Mouse (Mus musculus) heart, embryonic 11.5 days (tissue): ENCODE results near the gene Rnh1. TPM values are rescaled to one million over a fixed set of nuclear protein-coding genes. Genes with fewer than 3 reads are reported as not detected.

Source experiments
- ATAC-seq: fragments of 200-750 bp; cut with Nextera tagmentation; replicated peaks from 2 replicates; pipeline ENCODE4 v1.8.0; 2017; ENCODE audit warnings: moderate library complexity; ENCODE audit not compliant: insufficient number of reproducible peaks, low FRiP score, low TSS enrichment
- H3K27ac ChIP-seq: fragments of 300-500 bp; sonication (generic); 2 replicates; pipeline ENCODE4 v1.5.1; 2014; ENCODE audit warnings: mild to moderate bottlenecking, low read depth, low read length
- H3K27me3 ChIP-seq: fragments of 300-500 bp; sonication (generic); 2 replicates; pipeline ENCODE4 v1.6.1; 2014; ENCODE audit warnings: mild to moderate bottlenecking, low read length, mixed read lengths; ENCODE audit not compliant: control insufficient read depth, insufficient read depth
- H3K36me3 ChIP-seq: fragments of 300-500 bp; sonication (generic); 2 replicates; pipeline ENCODE4 v1.6.1; 2014; ENCODE audit warnings: mild to moderate bottlenecking, low read length, moderate library complexity, mixed read lengths; ENCODE audit not compliant: control insufficient read depth, insufficient read depth
- H3K4me1 ChIP-seq: fragments of 300-500 bp; sonication (generic); 2 replicates; pipeline ENCODE4 v1.6.1; 2014; ENCODE audit warnings: low read length; ENCODE audit not compliant: control insufficient read depth, insufficient read depth
- H3K4me2 ChIP-seq: fragments of 300-500 bp; sonication (generic); 2 replicates; pipeline ENCODE4 v1.6.1; 2014; ENCODE audit warnings: mild to moderate bottlenecking, moderate library complexity
- H3K4me3 ChIP-seq: fragments of 300-500 bp; sonication (generic); 2 replicates; pipeline ENCODE4 v1.5.1; 2014; ENCODE audit warnings: low read depth, low read length
- H3K9ac ChIP-seq: fragments of 300-500 bp; sonication (generic); 2 replicates; pipeline ENCODE4 v1.6.1; 2014; ENCODE audit warnings: mild to moderate bottlenecking, low read depth, low read length, moderate library complexity
- H3K9me3 ChIP-seq: fragments of 300-500 bp; sonication (generic); replicated peaks from 2 replicates; pipeline ENCODE4 v1.6.1; 2016; ENCODE audit warnings: low read length; ENCODE audit not compliant: control insufficient read depth
- WGBS: fragments of 180-500 bp; shearing (Covaris S2); extraction: QIAGEN DNeasy Blood & Tissue Kit; methylation state at CpG from one replicate; pipeline ENCODE4 v1.1.7; 2014; ENCODE audit not compliant: insufficient replicate concordance; 5-methylcytosine and 5-hydroxymethylcytosine counted together
- polyA plus RNA-seq: library from polyadenylated mRNA; unstranded; fragments of >200 nt; fragmentation: Nextera tagmentation; extraction: Ambion mirVana; gene quantifications from 2 replicates; pipeline ENCODE4 v1.2.1, GENCODE M21; 2014

Rnh1 gene
- polyA plus RNA-seq, 1 experiment from 2014 or later, result 95.3 TPM

DNA sequence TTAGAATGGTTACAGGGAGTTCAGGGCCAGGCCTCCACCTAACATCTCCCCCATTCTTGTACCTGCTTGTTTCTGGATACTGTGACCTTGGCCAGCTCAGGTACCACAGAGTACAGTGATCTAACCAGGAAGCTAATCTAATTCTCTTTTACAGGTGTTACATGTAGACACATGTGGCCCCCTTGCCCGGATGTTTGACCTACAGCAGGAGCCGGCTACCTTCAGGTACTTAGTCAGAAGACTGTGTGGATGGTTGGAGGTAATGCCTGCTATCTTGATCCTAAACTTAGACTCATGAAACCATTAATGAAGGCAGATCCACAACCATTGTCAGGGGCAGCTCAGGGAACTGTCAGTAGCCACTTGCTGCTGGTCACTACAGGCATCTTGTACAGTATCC, 23.1 kb upstream of the Rnh1 start:
- peaks cover 4% of the 10 kb centered on the region for H3K36me3 ChIP-seq
- no peak overlapping the region for H3K4me3 ChIP-seq
- H3K27ac ChIP-seq, result no peak overlapping the region
- no peak overlapping the region for H3K9ac ChIP-seq
- no peaks in the 10 kb centered on the region for H3K9me3 ChIP-seq
- H3K4me1 ChIP-seq, result peaks cover 16% of the 10 kb centered on the region
- 96% methylated on average over 2 of the region's 2 CpGs for WGBS
- H3K27me3 ChIP-seq, result no peaks in the 10 kb centered on the region
- no peak overlapping the region for H3K4me2 ChIP-seq
- ATAC-seq, result no peak

DNA sequence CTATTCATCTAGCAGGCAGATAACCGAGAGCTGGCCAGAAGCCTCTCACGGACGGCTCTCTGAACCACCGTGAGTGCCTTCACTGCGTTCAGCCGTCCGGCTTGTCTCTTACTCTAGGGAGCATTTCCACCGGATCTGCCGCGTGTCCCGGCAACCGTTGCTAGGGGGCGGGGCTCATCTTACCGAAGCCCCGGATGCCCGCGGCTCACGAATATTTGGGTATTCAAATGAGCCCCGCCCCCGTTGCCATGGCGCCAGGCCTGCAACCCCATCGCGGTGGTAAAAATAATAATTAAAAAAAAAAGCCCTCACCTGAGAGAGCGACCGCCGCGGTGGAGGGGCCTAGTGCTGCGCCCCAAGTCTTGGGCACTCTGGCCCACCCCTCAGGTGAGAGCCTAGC, 22.2 kb upstream of the Rnh1 start:
- under 1% methylated on average over 28 of the region's 28 CpGs for WGBS
- Histone ChIP-seq H3K9me3 (no peaks in the 10 kb centered on the region), H3K4me1 (peaks cover 16% of the 10 kb centered on the region), H3K9ac (peak overlapping the region; percentile 95), H3K36me3 (peaks cover 10% of the 10 kb centered on the region), H3K4me2 (peak overlapping the region; percentile 74), H3K27me3 (no peaks in the 10 kb centered on the region), H3K4me3 (peak overlapping the region; percentile 90), H3K27ac (peak overlapping the region; percentile 64; the same call in 1 of the 2 replicates)
- no peak for ATAC-seq

DNA sequence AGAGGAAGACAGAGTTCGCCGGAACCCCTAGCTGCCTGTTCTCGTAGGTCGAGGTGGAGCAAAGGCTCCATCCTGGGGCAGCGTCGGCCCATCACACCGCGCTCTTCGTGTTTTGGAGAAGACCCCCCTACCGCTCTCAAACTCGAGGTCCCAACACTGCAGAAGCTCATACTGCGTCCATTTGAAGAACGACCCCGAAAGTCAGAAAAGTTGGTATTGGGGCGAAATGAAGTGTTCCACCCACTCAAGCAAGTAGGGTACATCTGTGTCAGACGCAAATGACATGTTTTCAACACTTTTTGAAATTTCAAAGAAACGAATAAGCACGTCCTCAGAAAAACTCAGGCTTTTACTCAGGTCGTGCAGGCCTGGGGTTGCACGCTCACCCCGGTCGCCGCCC, 21.8 kb upstream of the Rnh1 start:
- H3K4me3 ChIP-seq, result peak overlapping the region; percentile 90
- peak overlapping the region; percentile 74 for H3K4me2 ChIP-seq
- H3K9me3 ChIP-seq, result no peaks in the 10 kb centered on the region
- H3K9ac ChIP-seq, result peak overlapping the region; percentile 95
- H3K27me3 ChIP-seq, result no peaks in the 10 kb centered on the region
- peaks cover 10% of the 10 kb centered on the region for H3K36me3 ChIP-seq
- peaks cover 16% of the 10 kb centered on the region for H3K4me1 ChIP-seq
- peak overlapping the region; percentile 46; the same call in 1 of the 2 replicates for H3K27ac ChIP-seq
- under 1% methylated on average over 23 of the region's 23 CpGs for WGBS
- no peak for ATAC-seq

DNA sequence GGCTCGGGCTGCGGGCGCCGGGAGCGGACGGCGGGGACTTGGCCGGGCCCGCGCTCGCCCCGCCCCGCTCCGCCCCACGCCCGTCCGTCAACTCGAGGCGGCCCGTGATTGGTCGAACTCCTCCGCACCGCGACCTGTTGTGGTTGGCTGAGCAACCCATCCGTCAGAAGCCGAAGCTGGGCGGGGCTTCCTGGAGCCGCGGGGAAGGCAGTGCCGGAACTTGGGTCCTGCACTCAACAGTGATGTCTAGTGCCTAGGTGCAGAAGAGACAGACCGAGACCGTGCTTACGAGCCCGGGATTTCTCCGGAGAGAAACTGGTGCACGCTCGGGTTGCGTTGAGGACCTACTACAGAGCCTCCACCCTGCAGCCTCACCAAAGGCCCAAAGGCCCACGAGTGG, 21.3 kb upstream of the Rnh1 start, which contains the start of the genes Hras and Lrrc56:
Hras (minus strand) TSS at position 58 of the 400 bp plus-strand sequence.
Lrrc56 (plus strand) TSS at position 210 of the 400 bp plus-strand sequence.
- H3K4me3 ChIP-seq, result peak within 1 kb of the TSS; percentile 90
- ATAC-seq, result peak; percentile 94

DNA sequence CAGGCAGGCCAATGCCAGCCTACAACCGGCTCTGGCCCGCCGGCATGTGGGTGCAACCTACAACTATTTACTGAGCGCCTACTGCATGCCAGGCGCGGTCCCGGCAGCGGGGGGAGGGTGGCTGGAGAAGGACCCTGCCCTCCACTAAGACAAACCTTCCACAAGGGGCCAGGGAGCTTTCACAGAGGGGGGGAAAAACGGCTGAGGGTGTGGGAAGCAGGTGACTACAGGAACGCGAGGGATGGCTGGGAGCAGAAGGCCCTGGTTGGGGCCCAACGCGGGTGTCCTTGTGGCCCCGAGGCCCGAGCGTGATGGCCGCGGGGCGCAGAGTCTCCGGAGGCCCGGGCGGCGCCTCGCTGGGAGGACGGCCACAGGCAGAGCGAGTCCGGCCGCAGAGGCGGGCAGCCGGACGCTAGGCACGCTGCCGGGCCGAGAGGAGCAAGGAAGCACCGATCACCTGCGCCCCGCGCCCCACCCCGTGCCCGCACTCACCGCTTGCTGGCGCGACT, 20.7 kb upstream of the Rnh1 start:
- no peaks in the 10 kb centered on the region for H3K9me3 ChIP-seq
- under 1% methylated on average over 34 of the region's 43 CpGs for WGBS
- peak; percentile 33 for ATAC-seq
- H3K27me3 ChIP-seq, result no peaks in the 10 kb centered on the region
- H3K4me1 ChIP-seq, result peaks cover 16% of the 10 kb centered on the region
- peak overlapping the region; percentile 74 for H3K4me2 ChIP-seq
- peak overlapping the region; percentile 90 for H3K4me3 ChIP-seq
- peak overlapping the region; percentile 77 for H3K27ac ChIP-seq
- peaks cover 12% of the 10 kb centered on the region for H3K36me3 ChIP-seq
- H3K9ac ChIP-seq, result peak overlapping the region; percentile 95

More for the DNA sequence above, 21.3 kb upstream of the Rnh1 start, which contains the start of the genes Hras and Lrrc56:
- Histone ChIP-seq H3K4me2 (peak within 1 kb of the TSS; percentile 74), H3K9me3 (no peaks in the 10 kb centered on the region), H3K4me1 (peaks cover 16% of the 10 kb centered on the region), H3K36me3 (peaks cover 12% of the 10 kb centered on the region), H3K27me3 (no peaks in the 10 kb centered on the region), H3K9ac (peak within 1 kb of the TSS; percentile 95), H3K27ac (peak within 1 kb of the TSS; percentile 77)
- under 1% methylated on average over 39 of the region's 39 CpGs for WGBS

DNA sequence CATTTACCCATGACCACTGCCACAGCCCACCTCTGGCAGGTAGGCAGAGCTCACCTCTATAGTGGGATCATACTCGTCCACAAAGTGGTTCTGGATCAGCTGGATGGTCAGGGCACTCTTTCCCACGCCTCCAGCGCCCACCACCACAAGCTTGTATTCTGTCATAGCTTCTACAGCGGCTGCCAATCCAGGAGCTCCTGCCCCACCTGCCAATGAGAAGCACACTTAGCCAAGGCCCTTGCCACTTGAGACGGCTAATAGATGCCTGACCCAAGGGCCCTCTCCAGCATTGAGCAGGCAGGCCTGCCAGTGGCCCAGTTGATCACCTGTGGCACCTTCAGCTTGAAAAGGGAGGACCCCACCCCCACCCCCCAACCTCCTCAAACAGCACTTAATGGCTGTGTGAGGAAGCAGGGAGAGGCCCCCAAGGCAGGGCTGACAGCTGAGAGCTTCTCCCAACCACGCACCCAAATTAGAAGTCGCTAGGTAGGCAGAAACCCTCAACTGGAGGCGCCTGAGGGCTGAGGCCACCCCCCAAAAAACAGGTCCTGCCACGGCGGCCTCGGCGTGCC, 20.2 kb upstream of the Rnh1 start:
- peak overlapping the region; percentile 90 for H3K4me3 ChIP-seq
- peak overlapping the region; percentile 95 for H3K9ac ChIP-seq
- H3K36me3 ChIP-seq, result peaks cover 12% of the 10 kb centered on the region
- WGBS, result 28% methylated on average over 12 of the region's 12 CpGs
- peak overlapping the region; percentile 74 for H3K4me2 ChIP-seq
- H3K27me3 ChIP-seq, result no peaks in the 10 kb centered on the region
- H3K9me3 ChIP-seq, result no peaks in the 10 kb centered on the region
- no peak for ATAC-seq
- peak overlapping the region; percentile 77 for H3K27ac ChIP-seq
- H3K4me1 ChIP-seq, result peaks cover 16% of the 10 kb centered on the region

DNA sequence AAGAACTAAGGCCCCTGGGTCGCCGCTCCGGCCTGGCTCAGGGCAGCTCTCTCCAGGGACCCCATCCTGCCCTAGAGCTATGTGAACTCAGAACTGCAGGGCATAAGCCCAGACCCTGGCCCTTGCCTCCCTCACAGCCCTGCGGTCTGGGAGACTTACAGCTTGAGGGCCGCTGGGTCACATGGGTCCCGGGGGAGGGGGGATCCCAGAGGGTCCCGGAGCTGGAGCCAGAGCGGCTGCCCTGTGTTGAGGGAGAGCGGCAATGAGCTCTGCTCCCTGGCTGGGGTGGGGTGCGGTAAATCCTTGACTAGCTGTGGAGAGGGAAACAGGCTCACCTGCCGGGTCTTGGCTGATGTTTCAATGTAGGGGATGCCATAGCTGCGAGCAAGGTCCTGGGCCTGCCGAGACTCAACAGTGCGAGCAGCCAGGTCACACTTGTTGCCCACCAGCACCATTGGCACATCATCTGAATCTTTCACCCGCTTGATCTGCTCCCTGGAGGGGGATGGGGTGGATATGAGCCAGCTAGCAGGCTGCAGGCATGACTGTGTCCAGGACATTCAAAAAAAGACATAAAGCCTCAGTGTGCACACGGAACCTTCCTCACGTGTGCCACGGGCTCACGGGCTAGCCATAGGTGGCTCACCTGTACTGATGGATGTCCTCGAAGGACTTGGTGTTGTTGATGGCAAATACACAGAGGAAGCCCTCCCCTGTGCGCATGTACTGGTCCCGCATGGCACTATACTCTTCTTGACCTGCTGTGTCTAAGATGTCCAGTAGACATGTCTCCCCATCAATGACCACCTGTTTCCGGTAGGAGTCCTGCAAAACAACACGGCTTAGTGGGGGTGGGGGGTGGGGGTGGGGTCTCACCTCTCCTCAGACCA, 19.4 kb upstream of the Rnh1 start:
- H3K4me2 ChIP-seq, result peak overlapping the region; percentile 74
- no peaks in the 10 kb centered on the region for H3K9me3 ChIP-seq
- no peak overlapping the region for H3K27ac ChIP-seq
- peaks cover 12% of the 10 kb centered on the region for H3K36me3 ChIP-seq
- peaks cover 16% of the 10 kb centered on the region for H3K4me1 ChIP-seq
- no peak overlapping the region; the same call in 1 of the 2 replicates for H3K9ac ChIP-seq
- 92% methylated on average over 24 of the region's 24 CpGs for WGBS
- no peaks in the 10 kb centered on the region for H3K27me3 ChIP-seq
- peak overlapping the region; percentile 90; the same call in 1 of the 2 replicates for H3K4me3 ChIP-seq
- no peak for ATAC-seq

DNA sequence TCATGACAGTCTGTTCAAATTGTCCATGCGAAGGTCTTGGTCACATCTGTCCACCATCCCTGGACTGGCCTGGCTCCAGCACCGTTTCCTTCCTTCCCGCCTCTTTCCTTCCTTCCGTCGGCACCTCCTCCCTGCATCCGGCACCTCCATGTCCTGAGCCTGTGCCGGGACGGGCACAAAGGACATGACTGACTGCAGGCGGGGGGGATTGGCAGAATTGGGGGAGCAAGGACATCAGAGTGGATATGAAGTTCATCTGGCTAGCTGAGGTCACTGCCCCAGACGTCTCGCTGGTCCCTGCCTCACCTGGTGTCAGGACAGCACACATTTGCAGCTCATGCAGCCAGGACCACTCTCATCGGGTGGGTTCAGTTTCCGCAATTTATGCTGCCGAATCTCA, 18.4 kb upstream of the Rnh1 start:
- no peak for ATAC-seq
- Histone ChIP-seq H3K4me1 (peaks cover 16% of the 10 kb centered on the region), H3K4me2 (no peak overlapping the region), H3K9me3 (no peaks in the 10 kb centered on the region), H3K9ac (no peak overlapping the region), H3K27ac (no peak overlapping the region), H3K4me3 (no peak overlapping the region), H3K36me3 (peaks cover 12% of the 10 kb centered on the region), H3K27me3 (no peaks in the 10 kb centered on the region)
- 81% methylated on average over 14 of the region's 14 CpGs for WGBS
